Mouse (Mus musculus): ENCODE data around the gene Usp17la. TPM values are rescaled to one million over a fixed set of nuclear protein-coding genes. Genes with fewer than 3 reads are reported as not detected.

Gene Usp17la
- not detected in 2 replicates for polyA plus RNA-seq (2012; rRNA removed; ENCODE audit: low replicate concordance)

DNA sequence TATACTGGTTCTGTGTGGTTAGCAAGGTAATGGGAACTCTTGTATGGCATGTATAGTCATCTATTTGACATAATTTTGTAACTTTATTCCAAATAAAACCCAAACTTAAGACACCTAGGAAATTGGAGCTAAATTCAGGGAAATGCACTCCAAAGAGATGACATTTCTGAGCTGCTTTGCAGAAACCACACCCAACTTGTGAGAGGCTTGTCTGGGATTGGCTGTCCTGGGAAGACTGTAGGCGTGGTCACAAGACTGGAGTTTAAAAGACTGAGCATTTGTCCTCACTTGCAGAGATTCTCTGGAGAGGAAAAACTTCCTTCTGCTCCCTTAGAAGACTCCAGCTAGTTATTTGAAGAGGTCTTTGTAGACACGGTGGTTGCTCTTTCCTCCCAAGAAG is at the start of gene Usp17la:
TSS of gene Usp17la (plus strand) at position 301 of the 400 bp plus-strand sequence.

GRCm38 (mm10) chr7:104842503-104842902 is 14.3 kb upstream of the Usp17la start, which contains the start of gene Usp17lb:
Gene Usp17lb, minus strand, starts transcription at chr7:104842603.

GRCm38 (mm10) chr7:104877731-104878130 is 20.9 kb downstream of the Usp17la start, which contains the start of gene Olfr665:
Gene Olfr665, plus strand, starts transcription at chr7:104878031.

DNA sequence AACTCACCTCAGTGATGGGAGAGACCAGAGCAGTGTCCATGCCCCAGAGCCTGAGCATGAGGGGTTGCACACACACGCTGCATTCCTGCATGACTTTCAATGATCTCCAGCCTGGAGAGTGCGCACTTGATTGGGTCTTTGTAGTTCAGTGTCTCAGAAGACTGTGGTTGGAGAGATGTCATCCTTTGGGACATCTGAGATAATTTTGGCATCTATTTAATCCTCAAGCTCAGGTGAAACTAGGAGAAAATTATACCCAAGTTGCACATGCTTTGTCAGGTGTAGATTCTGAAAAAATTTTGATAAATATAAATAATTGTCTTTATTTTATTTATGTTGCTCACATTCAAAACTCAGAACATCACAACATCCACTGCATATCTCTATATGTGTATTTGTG is 39.0 kb downstream of the Usp17la start, which contains the start of gene Olfr666:
TSS of gene Olfr666 (minus strand) at position 101 of the 400 bp plus-strand sequence.

Other genes with a start within 250 kb of the Usp17la start
- gene Olfr656, start 243.1 kb upstream of the Usp17la start, polyA plus RNA-seq (2012; rRNA removed; ENCODE audit: low replicate concordance) = not detected in 2 replicates
- not detected in 2 replicates for gene Olfr657, start 232.2 kb upstream of the Usp17la start, polyA plus RNA-seq (2012; rRNA removed; ENCODE audit: low replicate concordance)
- gene Olfr658, start 209.7 kb upstream of the Usp17la start, polyA plus RNA-seq (2012; rRNA removed; ENCODE audit: low replicate concordance) = 0.11 TPM in 1 of 2 replicates, not detected in the other
- not detected in 2 replicates for gene Olfr659, start 190.3 kb upstream of the Usp17la start, polyA plus RNA-seq (2012; rRNA removed; ENCODE audit: low replicate concordance)
- not detected in 2 replicates for gene Olfr661, start 170.5 kb upstream of the Usp17la start, polyA plus RNA-seq (2012; rRNA removed; ENCODE audit: low replicate concordance)
- not detected in 2 replicates for gene Usp17le, start 79.5 kb upstream of the Usp17la start, polyA plus RNA-seq (2012; rRNA removed; ENCODE audit: low replicate concordance)
- gene Usp17lb, start 14.4 kb upstream of the Usp17la start, polyA plus RNA-seq (2012; rRNA removed; ENCODE audit: low replicate concordance) = not detected in 2 replicates
- not detected in 2 replicates for gene Olfr665, start 21.0 kb downstream of the Usp17la start, polyA plus RNA-seq (2012; rRNA removed; ENCODE audit: low replicate concordance)
- gene Olfr666, start 38.9 kb downstream of the Usp17la start, polyA plus RNA-seq (2012; rRNA removed; ENCODE audit: low replicate concordance) = not detected in 2 replicates
- gene Olfr667, start 64.5 kb downstream of the Usp17la start, polyA plus RNA-seq (2012; rRNA removed; ENCODE audit: low replicate concordance) = not detected in 2 replicates
- gene Olfr668, start 71.0 kb downstream of the Usp17la start, polyA plus RNA-seq (2012; rRNA removed; ENCODE audit: low replicate concordance) = not detected in 2 replicates
- not detected in 2 replicates for gene Olfr669, start 77.2 kb downstream of the Usp17la start, polyA plus RNA-seq (2012; rRNA removed; ENCODE audit: low replicate concordance)
- gene Olfr670, start 105.6 kb downstream of the Usp17la start, polyA plus RNA-seq (2012; rRNA removed; ENCODE audit: low replicate concordance) = not detected in 2 replicates
- not detected in 2 replicates for gene Olfr671, start 122.1 kb downstream of the Usp17la start, polyA plus RNA-seq (2012; rRNA removed; ENCODE audit: low replicate concordance)
- not detected in 2 replicates for gene Olfr672, start 145.0 kb downstream of the Usp17la start, polyA plus RNA-seq (2012; rRNA removed; ENCODE audit: low replicate concordance)
- not detected in 2 replicates for gene Olfr675, start 171.5 kb downstream of the Usp17la start, polyA plus RNA-seq (2012; rRNA removed; ENCODE audit: low replicate concordance)
- not detected in 2 replicates for gene Olfr676, start 175.7 kb downstream of the Usp17la start, polyA plus RNA-seq (2012; rRNA removed; ENCODE audit: low replicate concordance)
- gene Olfr677, start 194.4 kb downstream of the Usp17la start, polyA plus RNA-seq (2012; rRNA removed; ENCODE audit: low replicate concordance) = not detected in 2 replicates
- not detected in 2 replicates for gene Olfr678, start 207.5 kb downstream of the Usp17la start, polyA plus RNA-seq (2012; rRNA removed; ENCODE audit: low replicate concordance)
- gene Olfr679, start 224.2 kb downstream of the Usp17la start, polyA plus RNA-seq (2012; rRNA removed; ENCODE audit: low replicate concordance) = not detected in 2 replicates
- gene Olfr680-ps1, start 235.8 kb downstream of the Usp17la start, polyA plus RNA-seq (2012; rRNA removed; ENCODE audit: low replicate concordance) = not detected in 2 replicates

Data from duodenum, adult 2 months (tissue).